Mouse (Mus musculus) neural tube, embryonic 11.5 days (tissue): Measurements from ENCODE around the gene Ocm. TPM values are rescaled to one million over a fixed set of nuclear protein-coding genes. Genes with fewer than 3 reads are reported as not detected.

Experiments used
- ATAC-seq: fragments of 200-750 bp; cut with Nextera tagmentation; 2 replicates; pipeline ENCODE4 v1.8.0; 2017; ENCODE audit warnings: moderate number of reproducible peaks, mild to moderate bottlenecking, moderate TSS enrichment, moderate library complexity; ENCODE audit not compliant: insufficient read depth, low FRiP score, low TSS enrichment
- DNase-seq: peaks from one replicate; pipeline ENCODE4 v3.0.0-alpha.2; 2015; ENCODE audit warnings: low spot score
- H3K27ac ChIP-seq: fragments of 300-500 bp; sonication (generic); 2 replicates; pipeline ENCODE4 v1.5.1; 2014; ENCODE audit warnings: low read depth, mild to moderate bottlenecking, low read length
- H3K27me3 ChIP-seq: fragments of 300-500 bp; sonication (generic); 2 replicates; pipeline ENCODE4 v1.6.1; 2014; ENCODE audit warnings: mild to moderate bottlenecking, low read length, mixed read lengths; ENCODE audit not compliant: control insufficient read depth, insufficient read depth
- H3K36me3 ChIP-seq: fragments of 300-500 bp; sonication (generic); 2 replicates; pipeline ENCODE4 v1.6.1; 2014; ENCODE audit warnings: mild to moderate bottlenecking, low read length, moderate library complexity, mixed read lengths; ENCODE audit not compliant: control insufficient read depth, insufficient read depth
- H3K4me1 ChIP-seq: fragments of 300-500 bp; sonication (generic); 2 replicates; pipeline ENCODE4 v1.6.1; 2014; ENCODE audit warnings: low read length, mixed read lengths; ENCODE audit not compliant: control insufficient read depth, insufficient read depth
- H3K4me2 ChIP-seq: fragments of 300-500 bp; sonication (generic); 2 replicates; pipeline ENCODE4 v1.6.1; 2014; ENCODE audit warnings: low read depth, mild to moderate bottlenecking, moderate library complexity
- H3K4me3 ChIP-seq: fragments of 300-500 bp; sonication (generic); 2 replicates; pipeline ENCODE4 v1.5.1; 2014; ENCODE audit warnings: low read depth, low read length
- H3K9ac ChIP-seq: fragments of 300-500 bp; sonication (generic); 2 replicates; pipeline ENCODE4 v1.6.1; 2014; ENCODE audit warnings: mild to moderate bottlenecking, low read length
- H3K9me3 ChIP-seq: fragments of 300-500 bp; sonication (generic); 2 replicates; pipeline ENCODE4 v1.6.1; 2016; ENCODE audit warnings: low read length; ENCODE audit not compliant: control insufficient read depth
- WGBS: fragments of 180-500 bp; shearing (Covaris S2); extraction: QIAGEN DNeasy Blood & Tissue Kit; methylation state at CpG from one replicate; pipeline ENCODE4 v1.1.7; 2014; 5-methylcytosine and 5-hydroxymethylcytosine counted together
- polyA plus RNA-seq: library from polyadenylated mRNA; unstranded; fragments of >200 nt; fragmentation: Nextera tagmentation; extraction: Ambion mirVana; gene quantifications from 2 replicates; pipeline ENCODE4 v1.2.1, GENCODE M21; 2014

Ocm gene
- polyA plus RNA-seq: not detected in 2 replicates

DNA sequence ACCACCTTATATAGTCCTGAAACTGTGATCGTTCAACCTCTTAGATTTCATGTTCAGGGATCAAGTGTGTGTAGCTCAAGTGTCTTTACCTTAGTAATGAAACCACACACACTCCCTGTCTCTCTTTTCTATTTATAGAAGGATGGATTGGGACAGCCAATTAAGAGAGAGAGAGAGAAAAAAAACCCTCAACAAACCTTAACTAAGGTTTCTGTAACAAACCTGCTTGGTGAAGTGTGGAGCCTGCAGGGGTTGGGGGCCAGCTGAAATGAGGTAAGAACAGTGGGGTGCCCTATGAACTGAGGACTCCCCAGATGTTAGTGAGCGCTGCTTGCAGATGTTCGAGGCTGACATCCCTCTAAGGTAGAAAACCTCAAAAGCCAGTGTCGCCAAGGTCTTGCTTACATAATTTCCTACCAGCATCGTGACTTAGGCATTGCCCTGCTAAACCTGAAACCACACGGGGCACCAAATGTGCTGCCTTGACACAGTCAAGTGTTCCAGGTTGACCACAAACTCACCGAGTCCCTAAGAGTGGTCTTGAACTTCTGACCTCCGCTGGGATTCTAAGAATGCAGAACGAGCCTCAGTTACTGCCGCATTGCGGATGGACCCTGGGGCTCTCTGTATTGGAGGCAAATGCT is at the start of gene Ocm:
Gene Ocm (minus strand): TSS at position 51 of the 644 bp plus-strand sequence.
- DNase-seq (no peak), ATAC-seq (no peak)
- Histone ChIP-seq H3K9ac (no peak within 1 kb of the TSS), H3K27me3 (no peaks in the 10 kb centered on the region), H3K9me3 (no peaks in the 10 kb centered on the region), H3K4me2 (no peak within 1 kb of the TSS), H3K36me3 (no peaks in the 10 kb centered on the region), H3K4me3 (no peak within 1 kb of the TSS), H3K27ac (no peak within 1 kb of the TSS), H3K4me1 (no peaks in the 10 kb centered on the region)
- WGBS: 73% methylated on average over 11 of the region's 11 CpGs

DNA sequence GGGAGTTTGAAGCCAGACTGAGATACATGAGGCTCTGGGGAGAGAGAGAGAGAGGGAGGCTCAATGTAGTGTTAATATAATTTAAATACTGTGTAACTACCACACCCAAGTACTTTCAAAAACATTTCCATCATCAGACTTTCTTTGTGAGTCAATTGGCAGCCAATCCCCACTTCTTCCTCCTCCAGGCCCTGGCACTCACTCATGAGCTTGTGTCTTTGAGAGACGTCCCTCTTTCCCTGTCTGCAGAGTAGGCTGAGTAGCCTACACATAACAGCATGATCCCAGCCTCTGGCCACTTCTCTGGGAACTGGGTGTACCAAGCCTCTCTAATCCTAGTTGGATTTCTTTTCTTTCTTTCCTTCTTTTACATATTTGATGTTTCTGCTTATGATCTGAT is 44.8 kb upstream of the Ocm start:
- no peak overlapping the region for H3K27ac ChIP-seq
- H3K4me1 ChIP-seq: no peaks in the 10 kb centered on the region
- H3K36me3 ChIP-seq: no peaks in the 10 kb centered on the region
- H3K27me3 ChIP-seq: no peaks in the 10 kb centered on the region
- ATAC-seq (no peak), DNase-seq (no peak)
- H3K4me3 ChIP-seq: no peak overlapping the region
- H3K9me3 ChIP-seq: no peaks in the 10 kb centered on the region
- no peak overlapping the region for H3K4me2 ChIP-seq
- no peak overlapping the region for H3K9ac ChIP-seq
- 45% methylated on average over 1 of the region's 1 CpGs for WGBS

DNA sequence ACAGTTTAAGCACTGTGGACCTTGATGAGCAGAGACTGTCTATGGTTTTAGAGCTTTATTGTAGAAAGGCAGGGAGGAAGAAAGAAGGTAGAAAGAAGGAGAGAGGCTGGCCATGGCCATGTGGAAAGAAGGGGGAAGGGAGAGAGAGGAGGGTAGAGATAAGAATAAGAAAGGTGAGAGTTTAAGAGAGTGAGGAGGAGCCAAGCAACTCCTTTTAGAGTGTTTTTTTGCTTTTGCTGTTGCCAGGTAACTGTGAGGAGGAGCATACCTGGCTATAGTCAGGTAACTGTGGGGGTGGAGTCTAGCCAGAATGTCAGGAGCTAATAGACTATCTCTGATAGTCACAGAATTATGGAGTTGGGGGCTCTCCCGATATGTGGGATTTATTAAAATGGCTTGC is 43.6 kb upstream of the Ocm start:
- WGBS: 100% methylated on average over 1 of the region's 1 CpGs

DNA sequence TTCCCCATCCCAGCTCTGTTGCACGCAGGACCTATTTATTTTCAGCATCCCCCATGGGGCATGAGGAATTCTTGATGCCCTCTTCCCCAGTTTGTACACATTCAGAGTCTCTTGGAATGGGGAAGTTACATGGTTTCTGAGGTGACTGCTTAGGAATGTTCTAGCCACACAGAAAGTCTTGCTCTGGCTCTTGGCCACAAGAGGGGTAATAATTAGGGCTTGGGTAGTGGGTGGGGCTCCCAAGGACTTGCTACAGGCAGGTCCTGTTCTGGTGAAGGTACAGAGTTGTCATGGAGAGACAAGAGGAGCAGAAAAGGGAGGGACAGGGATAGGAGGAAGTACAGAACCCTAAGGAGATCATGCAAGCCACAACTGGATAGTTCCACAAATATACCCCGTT is 39.6 kb upstream of the Ocm start:
- Histone ChIP-seq H3K9me3 (no peaks in the 10 kb centered on the region), H3K9ac (no peak overlapping the region), H3K4me1 (no peaks in the 10 kb centered on the region), H3K36me3 (no peaks in the 10 kb centered on the region), H3K4me2 (no peak overlapping the region), H3K27ac (no peak overlapping the region), H3K27me3 (no peaks in the 10 kb centered on the region), H3K4me3 (no peak overlapping the region)
- ATAC-seq (no peak), DNase-seq (no peak)
- WGBS: 84% methylated on average over 2 of the region's 2 CpGs

More for the DNA sequence above, 43.6 kb upstream of the Ocm start:
- Histone ChIP-seq H3K36me3 (no peaks in the 10 kb centered on the region), H3K4me1 (no peaks in the 10 kb centered on the region), H3K27ac (no peak overlapping the region), H3K9me3 (no peaks in the 10 kb centered on the region), H3K27me3 (no peaks in the 10 kb centered on the region), H3K4me2 (no peak overlapping the region), H3K4me3 (no peak overlapping the region), H3K9ac (no peak overlapping the region)
- no peak for DNase-seq
- ATAC-seq: no peak

DNA sequence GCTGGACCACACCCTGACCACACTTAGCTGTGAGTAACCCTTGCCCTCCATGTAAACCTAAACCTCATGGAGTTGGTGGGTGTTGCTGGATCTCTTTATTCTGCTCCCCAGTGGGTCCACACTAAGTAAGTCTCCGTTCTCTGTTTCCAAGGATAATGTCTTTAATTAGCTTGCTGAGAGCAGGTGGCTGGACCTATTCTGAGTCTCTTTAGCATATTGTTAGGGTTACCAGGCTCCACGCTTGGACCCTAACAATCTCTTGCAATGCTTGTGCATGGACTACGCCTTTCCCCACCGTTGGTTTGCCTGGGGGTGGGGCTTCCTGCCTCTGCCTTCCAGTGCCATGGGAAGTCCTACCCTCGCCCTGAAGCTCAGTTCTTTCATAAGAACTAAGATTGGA is 37.6 kb upstream of the Ocm start:
- no peak for DNase-seq
- no peak for ATAC-seq
- H3K4me3 ChIP-seq: no peak overlapping the region
- H3K4me2 ChIP-seq: no peak overlapping the region
- H3K4me1 ChIP-seq: no peaks in the 10 kb centered on the region
- H3K27me3 ChIP-seq: no peaks in the 10 kb centered on the region
- no peaks in the 10 kb centered on the region for H3K36me3 ChIP-seq
- H3K27ac ChIP-seq: no peak overlapping the region
- WGBS: 76% methylated on average over 5 of the region's 5 CpGs
- no peak overlapping the region for H3K9ac ChIP-seq
- no peaks in the 10 kb centered on the region for H3K9me3 ChIP-seq

DNA sequence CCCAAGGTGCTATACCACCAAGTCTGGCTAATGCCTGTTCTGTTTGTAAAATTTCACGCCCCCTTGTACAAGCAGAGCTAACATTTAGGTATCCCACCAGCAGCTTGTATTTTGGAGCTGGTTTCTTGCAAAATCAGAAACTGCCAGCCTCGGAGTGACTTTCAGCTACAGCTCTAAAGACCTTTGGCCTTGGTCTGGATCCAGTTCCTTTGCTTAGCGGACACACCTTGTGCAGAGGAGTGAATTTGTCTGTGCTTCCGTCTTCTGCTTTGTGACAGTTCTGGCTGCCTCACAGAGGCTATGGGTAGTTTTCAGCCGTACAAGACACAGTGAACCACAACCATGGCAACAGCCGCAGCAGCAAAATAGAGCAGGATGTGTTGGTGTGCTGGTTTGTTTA is 27.9 kb upstream of the Ocm start:
- Histone ChIP-seq H3K27ac (no peak overlapping the region), H3K9ac (no peak overlapping the region), H3K9me3 (no peaks in the 10 kb centered on the region), H3K4me1 (no peaks in the 10 kb centered on the region), H3K36me3 (no peaks in the 10 kb centered on the region), H3K4me2 (no peak overlapping the region), H3K4me3 (no peak overlapping the region), H3K27me3 (no peaks in the 10 kb centered on the region)
- 90% methylated on average over 6 of the region's 6 CpGs for WGBS
- ATAC-seq: no peak
- DNase-seq: no peak

DNA sequence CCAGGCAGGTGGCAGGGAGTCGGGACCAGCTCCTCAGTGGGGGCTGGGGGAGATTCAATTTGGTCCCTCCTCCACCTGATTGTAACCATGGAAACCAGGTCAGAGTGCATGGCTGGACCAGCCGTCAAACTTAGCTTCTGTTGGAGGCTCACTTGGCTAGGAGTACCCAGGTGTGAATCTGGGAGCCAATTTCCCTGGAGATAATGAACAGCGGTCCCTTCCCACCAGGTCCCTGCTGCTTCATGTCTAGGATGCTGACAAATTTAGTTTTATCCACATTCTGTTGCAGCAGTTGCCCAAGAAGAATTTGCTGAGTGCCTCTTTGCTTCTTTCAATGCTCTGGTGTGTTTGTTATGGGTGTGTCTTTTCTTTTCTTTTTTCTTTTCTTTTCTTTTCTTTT is 27.0 kb upstream of the Ocm start:
- Histone ChIP-seq H3K9ac (no peak overlapping the region), H3K36me3 (no peaks in the 10 kb centered on the region), H3K4me1 (no peaks in the 10 kb centered on the region), H3K4me2 (no peak overlapping the region), H3K9me3 (no peaks in the 10 kb centered on the region), H3K27ac (no peak overlapping the region), H3K27me3 (no peaks in the 10 kb centered on the region), H3K4me3 (no peak overlapping the region)
- ATAC-seq (no peak), DNase-seq (peak; percentile 15)
- 56% methylated on average over 3 of the region's 3 CpGs for WGBS

DNA sequence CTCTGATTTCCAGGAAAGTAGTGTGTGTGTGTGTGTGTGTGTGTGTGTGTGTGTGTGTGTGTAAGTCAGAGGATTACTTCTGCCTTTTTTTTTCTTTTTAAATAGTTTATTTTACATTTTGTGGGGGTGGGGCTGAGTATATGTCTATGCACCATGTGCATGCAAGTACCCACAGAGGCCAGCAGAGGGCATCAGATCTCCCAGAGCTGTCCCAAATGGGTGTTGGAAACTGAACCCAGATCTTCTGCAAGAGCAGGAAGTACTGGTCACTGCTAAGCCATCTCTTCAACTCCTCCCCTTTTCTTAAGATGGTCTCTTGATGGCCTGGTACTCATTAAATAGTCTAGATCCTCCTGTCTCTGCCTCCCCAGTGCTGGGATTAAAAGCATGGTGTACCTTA is 24.8 kb upstream of the Ocm start:
- H3K4me1 ChIP-seq: no peaks in the 10 kb centered on the region
- DNase-seq: no peak
- no peaks in the 10 kb centered on the region for H3K27me3 ChIP-seq
- H3K9me3 ChIP-seq: no peaks in the 10 kb centered on the region
- H3K27ac ChIP-seq: no peak overlapping the region
- H3K4me2 ChIP-seq: no peak overlapping the region
- H3K4me3 ChIP-seq: no peak overlapping the region
- ATAC-seq: no peak
- H3K9ac ChIP-seq: no peak overlapping the region
- H3K36me3 ChIP-seq: no peaks in the 10 kb centered on the region

DNA sequence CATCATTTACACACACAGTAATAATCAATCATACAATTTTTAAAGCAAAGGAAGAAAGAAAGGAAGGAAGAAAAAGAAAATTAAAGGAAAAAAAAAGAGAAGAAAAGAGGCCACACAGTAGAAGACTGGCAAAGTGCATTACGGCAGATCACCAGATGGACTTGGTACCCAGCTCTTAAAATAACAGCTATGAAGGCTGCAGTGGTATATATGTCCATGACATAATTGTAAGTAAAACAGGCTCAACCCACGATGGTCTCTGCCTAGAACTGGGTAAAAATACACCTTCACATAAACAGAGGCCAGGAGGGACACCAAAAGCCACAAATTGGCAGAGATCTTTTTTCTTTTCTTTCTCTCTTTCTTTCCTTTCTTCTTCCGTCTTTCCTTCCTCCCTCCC is 23.4 kb upstream of the Ocm start:
- Histone ChIP-seq H3K27ac (no peak overlapping the region), H3K4me2 (no peak overlapping the region), H3K9me3 (no peaks in the 10 kb centered on the region), H3K9ac (no peak overlapping the region), H3K36me3 (no peaks in the 10 kb centered on the region), H3K4me3 (no peak overlapping the region), H3K27me3 (no peaks in the 10 kb centered on the region), H3K4me1 (no peaks in the 10 kb centered on the region)
- WGBS: 77% methylated on average over 3 of the region's 3 CpGs
- ATAC-seq (no peak), DNase-seq (no peak)
